Mouse (Mus musculus) ovary, adult 18-20 months (tissue): ENCODE results near the gene Uts2b.

Experiments used
- DNase-seq: peaks from one replicate; pipeline ENCODE4 v3.0.0; 2022; ENCODE audit warnings: low spot score, mixed read lengths

The Uts2b gene

GRCm38 (mm10) chr16:27370191-27370590, at the start of gene Uts2b:
TSS of gene Uts2b (minus strand) at chr16:27370239.
- no peak for DNase-seq

- DNase-seq = no peak
These were observed 47.6 kb upstream of the Uts2b start for GRCm38 (mm10) chr16:27417632-27418031.

GRCm38 (mm10) chr16:27416937-27417584, 47.0 kb upstream of the Uts2b start:
- no peak for DNase-seq

- no peak for DNase-seq
These were observed 34.1 kb upstream of the Uts2b start for GRCm38 (mm10) chr16:27404107-27404506.

GRCm38 (mm10) chr16:27401579-27401978, 31.5 kb upstream of the Uts2b start:
- DNase-seq = no peak

- DNase-seq = no peak
These were observed 29.7 kb upstream of the Uts2b start for GRCm38 (mm10) chr16:27399719-27400253.

GRCm38 (mm10) chr16:27399026-27399718, 29.1 kb upstream of the Uts2b start:
- no peak for DNase-seq

GRCm38 (mm10) chr16:27396951-27397350, 26.9 kb upstream of the Uts2b start:
- no peak for DNase-seq

GRCm38 (mm10) chr16:27395251-27396037, 25.4 kb upstream of the Uts2b start:
- no peak for DNase-seq

- no peak for DNase-seq
These were observed 21.8 kb upstream of the Uts2b start for GRCm38 (mm10) chr16:27391845-27392244.

- DNase-seq = no peak
These were observed 20.3 kb upstream of the Uts2b start for GRCm38 (mm10) chr16:27390306-27390705.

GRCm38 (mm10) chr16:27389534-27390282, 19.7 kb upstream of the Uts2b start:
- no peak for DNase-seq

GRCm38 (mm10) chr16:27388761-27389451, 18.9 kb upstream of the Uts2b start, which contains the start of gene Ccdc50:
TSS of gene Ccdc50 (plus strand) at chr16:27388869.
- DNase-seq = peak; percentile 76

- no peak for DNase-seq
These were observed 17.9 kb upstream of the Uts2b start for GRCm38 (mm10) chr16:27387634-27388611.

GRCm38 (mm10) chr16:27386850-27387407, 16.9 kb upstream of the Uts2b start:
- DNase-seq = no peak

GRCm38 (mm10) chr16:27385649-27386048, 15.6 kb upstream of the Uts2b start:
- no peak for DNase-seq

GRCm38 (mm10) chr16:27384893-27385603, 15.0 kb upstream of the Uts2b start:
- no peak for DNase-seq

GRCm38 (mm10) chr16:27382217-27382616, 12.2 kb upstream of the Uts2b start:
- no peak for DNase-seq

GRCm38 (mm10) chr16:27376556-27376955, 6.5 kb upstream of the Uts2b start:
- DNase-seq = no peak
